Mouse (Mus musculus) T-cell, adult 66 days (primary cell): ENCODE data around the gene Nox3. TPM values are rescaled to one million over a fixed set of nuclear protein-coding genes. Genes with fewer than 3 reads are reported as not detected.

ENCODE experiments used
- total RNA-seq, 2 experiments: library from RNA; stranded (reverse); gene quantifications; 3 replicates in 1 of 2; 4 replicates in 1 of 2; pipeline ENCODE4 v1.2.4; 2023

The Nox3 gene
- total RNA-seq, result not detected

DNA sequence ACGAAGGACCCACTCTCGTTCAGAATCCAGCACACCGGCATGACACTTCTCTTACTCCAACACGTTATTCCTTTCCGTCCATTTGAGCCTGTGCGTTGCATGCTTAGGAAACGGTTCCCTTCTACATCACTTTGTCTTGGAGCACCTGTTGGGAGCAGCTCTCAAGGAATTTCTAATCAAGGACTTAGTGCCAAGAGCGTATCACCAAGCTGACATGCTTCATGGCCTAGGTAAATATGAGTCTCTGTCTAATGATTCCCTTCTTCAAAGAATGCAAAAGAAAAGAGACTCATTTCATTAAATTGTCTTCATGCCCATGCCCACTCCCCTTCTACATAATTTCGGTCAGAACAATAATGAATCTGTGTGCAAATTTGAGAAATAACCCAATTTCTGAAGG, at the start of gene Nox3:
Gene Nox3, minus strand, starts transcription at position 101 of the 400 bp plus-strand sequence.

Other genes starting within 250 kb of the Nox3 start
- gene Cldn20, start 163.7 kb downstream of the Nox3 start, total RNA-seq, result not detected
- gene Tfb1m, start 138.5 kb downstream of the Nox3 start, total RNA-seq, result 10 to 100 TPM in 1 of 2 experiments, 1 to 10 TPM in 1; 6.0 to 10.9 TPM